Mouse (Mus musculus) adrenal gland, adult (tissue): ENCODE data around the gene Stag2.

Experiments
- DNase-seq, 2 experiments: peaks; one replicate each; pipeline ENCODE4 v3.0.0; 2022 to 2023; ENCODE audit warnings: low spot score in 1 of 2; ENCODE audit not compliant: inconsistent age in 2 of 2

Stag2 gene

DNA sequence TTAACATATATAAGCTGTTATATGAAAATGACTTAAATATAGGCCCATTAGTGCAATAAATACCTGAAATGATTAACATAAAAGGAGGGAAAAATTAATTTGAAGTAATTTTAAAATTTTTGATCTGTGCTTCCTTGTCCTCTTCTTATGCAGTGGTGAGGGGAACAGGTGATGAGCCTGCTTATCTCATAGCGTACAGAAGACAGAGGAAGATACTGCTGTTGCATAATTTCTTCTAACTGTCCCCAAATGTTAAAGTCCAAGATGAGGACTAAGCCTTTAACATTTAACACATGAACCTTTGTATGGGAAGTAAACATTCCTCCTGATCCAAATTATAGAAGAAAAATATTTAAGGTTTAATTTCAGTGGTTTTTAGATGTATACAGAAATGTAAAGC lies 66.6 kb downstream of the Stag2 start:
- DNase-seq, result no peak

DNA sequence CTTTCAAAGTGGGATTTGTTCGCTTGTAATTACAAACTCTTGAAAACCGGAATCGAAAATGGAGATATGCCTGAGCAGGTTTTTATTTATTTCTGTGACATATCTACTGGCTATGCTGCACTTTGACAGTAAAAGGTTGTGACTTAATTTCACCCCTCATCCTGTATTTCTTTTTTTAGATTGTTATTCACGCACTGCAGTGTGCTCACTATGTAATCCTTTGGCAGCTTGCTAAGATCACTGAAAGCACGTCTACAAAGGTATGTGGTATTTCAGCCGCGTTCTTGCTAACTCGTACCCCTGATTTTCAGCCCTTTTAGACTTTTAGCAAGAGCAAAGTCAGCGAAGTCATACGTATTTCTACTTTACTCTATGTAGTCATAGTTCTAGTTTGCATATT lies 101.2 kb downstream of the Stag2 start:
- DNase-seq, result no peak

DNA sequence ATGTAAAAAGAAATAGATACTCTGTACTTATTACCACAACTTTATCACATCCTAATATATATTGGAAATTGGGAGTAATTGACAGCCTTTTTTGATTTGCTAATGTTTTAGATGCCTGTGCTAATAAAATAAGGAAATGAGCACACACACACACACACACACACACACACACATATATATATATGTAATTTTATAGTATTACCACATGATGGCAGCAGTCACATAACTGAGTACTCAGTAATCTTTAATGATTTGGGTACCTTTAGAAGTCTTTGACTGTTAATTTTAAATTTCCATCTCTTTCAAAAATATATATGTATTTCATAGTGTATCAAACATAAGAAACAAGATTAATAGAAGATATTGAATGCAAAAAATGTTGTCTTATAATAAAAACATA lies 123.6 kb downstream of the Stag2 start:
- DNase-seq, result no peak

DNA sequence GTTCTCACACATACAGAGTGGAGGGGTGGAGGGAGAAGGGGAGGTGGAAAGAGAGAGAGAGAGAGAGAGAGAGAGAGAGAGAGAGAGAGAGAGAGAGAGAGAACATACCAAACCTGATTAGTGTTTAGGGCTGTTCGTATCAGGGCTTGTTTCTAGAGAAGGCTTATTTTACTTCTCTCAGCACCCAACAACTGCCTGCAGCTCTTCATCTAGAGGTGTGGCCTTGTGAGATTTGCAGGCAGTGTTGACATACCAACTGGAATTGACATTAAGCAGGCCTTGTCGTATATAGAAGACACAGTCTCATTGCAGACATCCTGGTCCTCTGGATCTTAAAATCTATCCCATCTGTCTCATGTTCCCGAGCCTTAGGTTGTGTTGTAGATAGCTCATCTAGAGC lies 141.1 kb downstream of the Stag2 start:
- no peak for DNase-seq

DNA sequence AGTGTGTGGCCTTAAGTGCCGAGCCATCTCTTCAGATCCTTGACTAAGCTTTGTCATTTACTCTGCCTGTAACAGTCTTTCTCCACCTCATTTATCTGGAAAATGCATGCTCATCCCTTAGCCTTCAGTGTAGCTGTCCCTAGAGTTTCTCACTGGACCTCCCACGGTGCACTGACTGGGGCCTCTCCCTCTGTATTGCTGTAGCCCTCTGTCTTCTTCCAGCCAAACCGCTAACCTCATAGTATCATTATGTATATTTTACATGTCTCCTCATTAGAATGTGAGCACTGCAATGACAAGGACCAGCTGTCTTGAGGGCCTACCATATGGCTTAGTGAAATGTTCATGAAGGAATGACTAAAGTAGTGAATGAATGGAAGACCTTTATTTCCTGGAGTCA lies 166.1 kb downstream of the Stag2 start:
- no peak for DNase-seq

DNA sequence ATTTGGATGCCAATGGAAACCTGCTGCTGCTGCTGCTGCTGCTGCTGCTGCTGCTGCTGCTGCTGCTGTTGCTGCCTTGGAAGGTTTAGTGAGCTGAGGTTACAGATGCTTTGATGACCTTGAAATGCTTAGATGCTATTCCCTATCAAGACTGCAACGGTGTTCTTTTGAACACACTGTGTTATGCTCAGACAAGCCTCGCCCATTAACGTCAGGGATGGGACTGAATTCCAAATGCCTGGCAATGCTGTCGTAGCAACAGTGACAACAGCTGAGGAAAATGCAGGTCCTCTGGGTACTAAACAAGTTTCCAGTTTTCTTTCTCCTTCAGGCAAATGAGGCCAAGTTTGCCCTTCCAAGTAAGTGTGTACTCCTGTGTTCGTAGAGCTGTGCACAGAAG lies 171.3 kb downstream of the Stag2 start:
- DNase-seq, result peak in 1 of 2 experiments; percentile 14

DNA sequence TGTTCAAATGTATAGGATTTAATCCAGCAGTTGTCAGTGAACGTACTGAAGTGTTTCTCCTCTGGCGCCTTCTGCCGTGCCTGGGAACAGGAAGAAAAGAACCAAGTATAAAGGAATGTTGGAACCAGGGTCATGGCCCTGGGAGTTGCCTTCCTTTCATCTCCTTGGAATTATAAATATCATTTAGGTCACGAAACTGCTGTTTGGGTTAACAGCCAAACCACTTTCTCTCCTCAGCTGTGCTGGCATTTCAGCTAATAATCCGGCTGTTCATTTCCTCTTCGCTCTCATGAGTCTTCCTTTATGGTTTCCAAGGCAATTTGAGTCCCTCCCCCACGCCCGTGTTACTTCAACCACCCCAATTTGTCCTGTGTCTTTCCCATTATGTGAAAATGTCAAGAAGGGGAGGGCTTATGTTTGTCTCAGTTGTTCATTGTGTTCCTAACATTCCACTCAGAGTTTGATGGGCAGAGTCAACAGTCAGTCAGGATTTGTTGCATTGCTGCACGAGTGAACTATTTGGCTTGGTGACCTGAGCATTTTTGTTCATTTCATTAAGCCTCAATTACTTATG lies 172.2 kb downstream of the Stag2 start:
- peak in 1 of 2 experiments; percentile 31 for DNase-seq

DNA sequence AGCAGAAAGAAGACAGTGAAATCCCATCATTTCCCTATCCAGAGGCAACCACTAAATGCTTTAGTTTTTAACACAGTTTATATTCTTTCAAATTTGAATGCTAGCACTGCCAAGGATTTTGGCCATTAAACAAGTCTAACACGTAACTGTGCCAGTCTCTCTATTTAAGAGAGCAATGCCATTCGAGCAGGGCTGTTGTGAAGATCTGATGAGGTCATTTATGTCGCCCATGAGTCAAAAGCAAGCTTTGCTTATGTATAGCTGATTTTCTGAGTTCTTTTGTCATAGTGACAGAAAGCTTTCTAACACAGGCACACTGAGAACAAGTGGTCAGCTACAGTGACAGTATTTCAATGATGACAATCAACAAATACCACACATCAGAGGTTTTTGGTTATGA lies 175.7 kb downstream of the Stag2 start:
- peak in 1 of 2 experiments; percentile 11 for DNase-seq
